Comparison of ENCODE assay signal across 8 mouse cellular contexts in genomic region chr1:156003201-156003935, GRCm38 (mm10). TPM values are rescaled to one million over a fixed set of nuclear protein-coding genes. Genes with fewer than 3 reads are reported as not detected.
DNase-seq lines count a peak whose midpoint lies in the region; TF ChIP-seq lines count a peak whose summit lies in the region.

No protein-coding gene starts in this region.

- H3K27ac ChIP-seq in gastrocnemius, adult 2 months: no peak overlapping the region

- intact Hi-C loops in gastrocnemius, adult 2 months (cut with DNase I): no loop called here
- intact Hi-C loops in gastrocnemius, postnatal 36 days (cut with DNase I): no loop called here

- no peak overlapping the region for H3K4me3 ChIP-seq in gastrocnemius, adult 2 months

- no peak for TF ChIP-seq CTCF in gastrocnemius, adult 2 months (IDR thresholded peaks at IDR 0.05)

- DNase-seq in gastrocnemius, adult 2 months: peak; percentile 30
- DNase-seq in gastrocnemius, postnatal 36 days: no peak
- peak; percentile 7 for DNase-seq in ovary, adult 18-20 months (ENCODE audit: low spot score)
- DNase-seq in ovary, postnatal 10 days (ENCODE audit: low spot score): no peak
- peak; percentile 72 to 86 for DNase-seq in kidney, postnatal 25 days
- no peak for DNase-seq in frontal cortex, adult 2 months (ENCODE audit: extremely low spot score in 1 of 2, low spot score in 1 of 2)
- DNase-seq in thymus, postnatal 25 days: no peak
- no peak for DNase-seq in left cerebral cortex, adult 8-10 months (ENCODE audit: low spot score in 2 of 2)

RNA-seq across cellular contexts. Expression of gene Cep350, which starts 30.3 kb away (rescaled TPM):
- total RNA-seq in gastrocnemius, adult 2 months (2021): 10 to 100 TPM; 39.6 to 41.6 TPM
- total RNA-seq in gastrocnemius, postnatal 36 days (2021): 10 to 100 TPM; 34.3 to 35.2 TPM
- polyA plus RNA-seq in frontal cortex, adult 2 months (2012; rRNA removed): 11.4 and 13.7 TPM in 2 replicates
- 10 to 100 TPM; 50.2 to 55.9 (median 50.4) TPM for total RNA-seq in left cerebral cortex, adult 8-10 months (2022)

RNA-seq across cellular contexts. Expression of gene Tor1aip2, which starts 31.8 kb away (rescaled TPM):
- total RNA-seq in gastrocnemius, adult 2 months (2021): 10 to 100 TPM; 56.6 to 66.2 TPM
- 10 to 100 TPM; 47.8 to 48.3 TPM for total RNA-seq in gastrocnemius, postnatal 36 days (2021)
- polyA plus RNA-seq in frontal cortex, adult 2 months (2012; rRNA removed): 46.3 and 46.6 TPM in 2 replicates
- 10 to 100 TPM; 42.4 to 47.1 (median 46.4) TPM for total RNA-seq in left cerebral cortex, adult 8-10 months (2022)

RNA-seq across cellular contexts. Expression of gene Tor1aip1, which starts 32.9 kb away (rescaled TPM):
- total RNA-seq in gastrocnemius, adult 2 months (2021): 100 to 1,000 TPM; 115 to 138 TPM
- total RNA-seq in gastrocnemius, postnatal 36 days (2021): 100 to 1,000 TPM in 1 of 2 experiments, 10 to 100 TPM in 1; 88.8 to 105 TPM
- 21.4 and 22.3 TPM in 2 replicates for polyA plus RNA-seq in frontal cortex, adult 2 months (2012; rRNA removed)
- 10 to 100 TPM; 31.6 to 35.0 (median 34.9) TPM for total RNA-seq in left cerebral cortex, adult 8-10 months (2022)

Comparison
In these comparisons a context has a peak if more than half of its experiments do, and no peak if none do; other contexts are left out.
1. DNase-seq: peak in gastrocnemius, adult 2 months (single experiment), ovary, adult 18-20 months (single experiment) and kidney, postnatal 25 days (2 of 2); none in gastrocnemius, postnatal 36 days (0 of 2), ovary, postnatal 10 days (single experiment), frontal cortex, adult 2 months (0 of 2), thymus, postnatal 25 days (single experiment) and left cerebral cortex, adult 8-10 months (0 of 2).